Mouse (Mus musculus): Measurements from ENCODE around the gene Tmem106c.

DNA sequence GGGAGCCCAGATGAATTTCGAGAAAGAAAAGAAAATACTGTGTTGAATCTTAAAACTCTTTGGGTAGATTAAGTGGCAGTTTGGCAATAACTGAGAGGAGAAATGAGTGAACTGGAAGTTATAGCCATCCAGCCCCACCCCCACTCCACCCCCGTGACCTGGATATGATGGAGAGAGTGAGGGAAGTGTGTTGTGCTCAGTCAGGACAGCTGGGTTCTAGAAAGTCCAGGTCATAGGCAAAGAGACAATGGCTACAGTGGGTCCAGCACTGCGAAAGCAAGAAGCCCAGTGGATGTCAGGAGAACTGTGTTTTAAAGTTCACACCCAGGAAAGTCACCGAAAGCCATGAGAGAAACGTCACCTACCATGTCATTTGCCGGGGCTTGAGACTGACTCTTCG is 44.8 kb upstream of the Tmem106c start:
- TF ChIP-seq GATA1 (IDR thresholded peaks at IDR 0.05; ENCODE audit: borderline replicate concordance, low read length): no peak
- no peak for TF ChIP-seq FLI1 (IDR thresholded peaks at IDR 0.05; ENCODE audit: low read length)
